Mouse (Mus musculus): ENCODE measurements around the gene Plekha5.
"Not testable (repeated sequence)": the region's sequence is repeated elsewhere in the genome, so short reads cannot be mapped to it uniquely, and the experiment has no call there.

Plekha5 gene

DNA sequence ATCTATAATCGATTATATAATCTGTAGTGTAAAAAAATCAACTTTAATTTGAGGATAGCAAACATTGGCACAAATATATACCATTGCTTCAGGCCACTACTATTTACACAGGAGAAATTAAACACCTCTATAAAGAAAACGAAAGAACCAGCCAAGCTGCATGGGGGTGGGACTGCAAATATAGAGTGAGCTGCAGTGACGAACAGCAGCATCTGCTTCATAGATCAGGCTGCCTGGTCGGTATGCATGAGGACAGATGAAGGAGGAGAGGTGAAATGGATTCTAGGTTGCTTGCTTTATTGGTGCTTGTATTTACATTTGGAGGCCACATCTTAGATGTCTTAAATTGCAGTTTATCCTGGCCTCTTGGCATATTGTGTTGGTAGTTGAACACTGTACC lies 66.4 kb downstream of the Plekha5 start:
- no peak for DNase-seq (ENCODE audit: low read depth, low spot score)

DNA sequence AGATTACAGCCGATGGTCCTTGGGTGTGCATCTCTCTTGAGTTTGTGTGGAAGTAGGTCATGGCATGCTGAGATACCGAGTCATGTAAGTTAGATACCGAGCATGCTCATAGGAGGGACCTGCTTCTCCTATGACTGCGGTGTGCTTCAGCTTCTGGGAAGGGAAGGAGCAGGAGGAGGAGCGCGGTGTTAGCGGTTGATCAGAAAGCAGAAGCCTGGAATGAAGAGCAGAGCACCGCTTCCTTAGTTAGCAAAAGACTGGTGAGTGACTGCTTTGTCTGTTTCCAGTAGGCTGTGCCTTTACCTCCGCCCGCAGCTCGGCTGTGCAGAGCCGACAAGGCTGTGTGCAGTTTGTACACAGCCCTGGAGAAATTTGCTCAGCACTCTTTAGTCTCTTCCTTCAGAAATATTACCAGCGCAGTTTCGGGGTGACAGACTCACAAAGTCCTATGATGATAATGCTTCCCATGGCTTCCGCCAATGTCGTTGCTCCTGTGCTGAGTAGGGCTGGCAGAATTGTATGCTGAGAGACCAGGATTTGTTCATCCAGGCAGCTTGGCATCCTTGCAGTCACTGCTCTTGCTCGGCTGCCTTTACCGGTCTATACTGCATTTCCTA lies 67.2 kb downstream of the Plekha5 start:
- DNase-seq (ENCODE audit: low read depth, low spot score) = no peak

DNA sequence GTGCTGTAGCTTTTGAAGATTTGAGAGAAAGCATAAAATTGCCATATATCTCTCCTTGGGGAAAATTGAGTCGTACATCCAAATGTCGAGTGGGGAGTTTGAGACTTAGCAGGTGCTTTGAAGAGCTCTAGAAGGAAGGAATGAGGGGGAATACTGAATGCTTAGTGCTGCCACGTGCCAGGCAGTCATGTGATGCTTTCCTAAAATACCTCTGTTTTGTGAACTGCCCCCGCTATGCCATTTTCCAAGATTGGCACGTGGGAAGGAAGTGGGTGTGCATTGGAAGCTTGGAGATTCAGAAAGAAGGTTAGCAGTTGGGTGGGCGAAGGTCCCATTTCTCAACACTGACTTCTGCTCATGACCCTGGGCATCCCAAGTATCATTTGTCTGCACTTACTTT lies 68.2 kb downstream of the Plekha5 start:
- no peak for DNase-seq (ENCODE audit: low read depth, low spot score)

DNA sequence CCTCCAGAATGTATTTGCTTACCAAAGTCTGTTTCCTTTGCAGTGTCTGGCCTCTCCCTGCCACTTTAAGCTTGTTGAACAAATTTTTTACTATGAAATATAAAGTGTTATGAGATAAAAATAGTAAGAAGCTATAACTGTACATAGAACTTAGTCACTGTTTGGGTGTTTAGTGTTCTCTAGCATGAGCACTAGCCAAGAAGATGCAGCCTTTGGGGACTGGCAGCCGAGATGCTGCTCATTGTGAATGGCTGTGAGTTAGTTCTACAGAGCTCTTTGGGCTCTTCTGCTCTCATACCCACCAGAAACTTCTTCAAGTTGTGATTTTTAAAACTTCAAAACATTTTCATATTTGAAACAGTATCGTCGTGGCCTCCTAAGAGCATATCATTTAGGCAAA lies 74.2 kb downstream of the Plekha5 start:
- DNase-seq (ENCODE audit: low read depth, low spot score) = no peak

DNA sequence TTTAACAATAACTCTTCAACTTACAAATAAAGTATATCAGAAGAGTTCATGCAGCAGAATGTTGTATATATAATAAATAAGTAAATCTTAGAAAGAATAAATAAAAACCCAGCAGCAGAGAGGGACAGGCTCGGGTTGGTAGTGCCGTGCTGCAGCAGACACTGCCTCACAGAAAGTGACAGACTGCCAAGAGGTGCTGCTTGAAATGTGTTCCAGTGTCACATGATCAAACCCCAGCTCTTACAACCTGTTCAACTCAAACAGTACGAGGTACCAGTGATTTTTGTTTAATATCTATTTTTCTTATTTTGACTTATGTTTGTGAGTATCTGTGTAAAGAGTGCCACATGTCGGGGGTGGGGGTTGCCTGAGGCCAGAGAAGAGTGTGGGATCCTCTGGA lies 75.1 kb downstream of the Plekha5 start:
- DNase-seq (ENCODE audit: low read depth, low spot score) = no peak

DNA sequence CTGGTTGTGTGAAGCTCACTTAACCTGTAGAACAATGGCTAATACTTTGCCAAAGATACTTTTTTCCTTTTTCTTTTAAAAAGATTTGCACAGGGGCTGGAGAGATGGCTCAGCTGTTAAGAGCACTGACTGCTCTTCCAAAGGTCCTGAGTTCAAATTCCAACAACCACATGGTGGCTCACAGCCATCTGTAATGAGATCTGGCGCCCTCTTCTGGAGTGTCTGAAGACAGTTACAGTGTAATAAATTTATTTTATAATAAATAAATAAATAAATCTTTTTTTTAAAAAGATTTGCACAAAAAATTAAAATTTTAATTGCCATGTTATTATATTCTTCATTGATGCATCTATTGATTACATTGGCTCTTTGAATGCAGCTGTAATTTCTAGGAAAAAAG lies 77.0 kb downstream of the Plekha5 start:
- not testable (repeated sequence) for DNase-seq (ENCODE audit: low read depth, low spot score)

DNA sequence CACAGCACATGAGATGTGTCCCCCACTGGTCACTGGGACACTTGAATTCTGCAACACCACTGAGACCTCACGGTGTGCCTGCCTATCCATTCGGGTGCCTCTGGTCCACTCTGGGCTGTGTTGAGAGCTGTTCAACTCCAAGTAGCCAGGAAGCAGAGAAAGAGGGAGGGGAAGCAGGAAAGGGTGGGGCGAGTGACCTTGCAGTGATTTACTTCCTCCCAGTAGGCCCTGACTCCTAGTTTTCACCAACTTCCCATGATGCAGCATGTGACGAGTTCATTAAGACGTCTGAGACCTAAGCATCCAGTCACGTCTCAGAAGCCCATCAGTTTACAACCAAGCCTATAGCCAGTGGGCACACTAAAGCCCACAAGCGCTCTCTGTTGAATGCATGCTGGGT lies 78.0 kb downstream of the Plekha5 start:
- no peak for DNase-seq (ENCODE audit: low read depth, low spot score)

DNA sequence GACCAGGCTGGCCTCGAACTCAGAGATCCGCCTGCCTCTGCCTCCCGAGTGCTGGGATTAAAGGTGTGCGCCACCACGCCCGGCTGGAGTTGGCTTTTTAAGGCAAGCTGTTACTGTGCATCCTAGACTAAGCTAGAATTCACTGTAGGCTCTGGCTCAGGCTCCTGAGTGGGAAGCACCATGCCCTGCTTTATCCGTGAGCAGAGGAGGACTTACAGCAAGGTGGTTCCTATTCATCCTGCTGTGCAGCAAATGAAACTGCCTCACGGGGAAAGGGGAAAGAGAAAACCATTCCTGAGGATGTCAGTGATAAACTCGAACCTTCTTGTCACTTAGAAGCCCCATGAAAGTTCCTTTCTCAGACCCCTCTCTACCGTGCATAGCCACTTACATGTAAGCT lies 80.9 kb downstream of the Plekha5 start:
- no peak for DNase-seq (ENCODE audit: low read depth, low spot score)

DNA sequence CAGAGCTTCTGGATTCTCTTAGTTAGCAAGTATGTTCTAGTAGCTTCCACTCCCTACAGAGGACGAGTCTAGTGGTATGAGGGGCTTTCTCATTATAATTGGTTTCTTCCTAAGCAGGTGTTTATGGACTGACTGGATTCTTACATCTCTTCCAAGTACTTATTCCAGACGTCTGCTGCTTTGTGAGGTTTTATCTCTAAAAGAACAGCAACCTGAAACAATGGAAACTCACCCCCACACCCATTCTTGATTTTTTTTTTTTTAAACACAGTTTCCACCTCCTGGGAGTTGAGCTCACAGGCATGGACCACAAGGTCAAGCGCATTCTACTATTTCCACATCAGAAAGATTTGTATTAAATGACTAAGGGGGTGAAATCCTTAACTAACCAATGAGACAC lies 83.8 kb downstream of the Plekha5 start:
- no peak for DNase-seq (ENCODE audit: low read depth, low spot score)

DNA sequence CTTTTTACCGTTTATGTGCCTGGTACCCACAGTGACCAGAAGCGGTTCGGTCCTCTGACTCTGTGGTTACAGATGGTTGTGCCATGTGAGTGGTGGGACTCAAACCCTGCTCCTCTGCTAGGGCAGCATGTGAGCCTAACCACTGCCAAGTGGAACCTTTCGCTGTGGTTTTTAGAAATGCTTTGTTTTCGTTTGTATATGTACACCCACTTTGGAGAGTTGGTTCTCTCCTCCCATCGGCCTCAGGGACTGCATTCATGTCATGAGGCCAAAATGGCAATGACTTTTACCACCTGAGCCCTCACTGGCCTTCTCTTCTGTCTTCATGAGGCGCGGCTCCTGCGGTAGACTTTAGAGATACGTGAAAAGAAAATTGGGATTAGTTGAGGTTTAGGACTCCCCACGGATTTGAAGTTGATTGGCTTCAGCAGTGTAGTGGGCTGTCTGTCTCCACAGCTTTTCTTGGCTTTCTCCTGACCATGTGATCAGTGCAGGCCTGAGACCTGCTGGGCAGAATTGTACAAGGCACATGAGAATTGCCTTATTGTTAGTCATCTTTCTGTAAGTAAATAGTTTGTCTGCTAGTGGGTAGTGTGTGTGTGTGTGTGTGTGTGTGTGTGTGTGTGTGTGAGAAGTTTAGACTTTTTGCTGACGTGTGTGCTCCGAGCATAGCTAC lies 84.8 kb downstream of the Plekha5 start:
- no peak for DNase-seq (ENCODE audit: low read depth, low spot score)

DNA sequence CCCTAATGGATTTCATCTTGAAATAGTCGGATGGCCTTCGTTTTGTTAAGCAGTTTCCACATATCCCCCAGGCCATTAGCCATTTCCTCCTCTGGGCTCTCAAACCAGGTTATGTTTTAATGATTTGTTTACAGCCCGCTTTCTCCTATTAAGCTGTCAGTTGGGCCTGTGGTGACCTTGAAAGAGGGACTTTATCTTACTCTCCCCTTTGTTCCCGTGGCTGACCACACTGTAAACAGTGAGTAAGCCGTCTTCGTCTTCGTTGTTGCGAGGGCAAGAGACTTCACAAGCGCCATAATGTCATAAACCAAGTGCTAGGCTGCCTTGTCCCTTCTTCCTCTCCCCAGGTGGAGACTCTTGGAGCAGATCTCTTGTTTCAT lies 85.3 kb downstream of the Plekha5 start:
- DNase-seq (ENCODE audit: low read depth, low spot score) = no peak

DNA sequence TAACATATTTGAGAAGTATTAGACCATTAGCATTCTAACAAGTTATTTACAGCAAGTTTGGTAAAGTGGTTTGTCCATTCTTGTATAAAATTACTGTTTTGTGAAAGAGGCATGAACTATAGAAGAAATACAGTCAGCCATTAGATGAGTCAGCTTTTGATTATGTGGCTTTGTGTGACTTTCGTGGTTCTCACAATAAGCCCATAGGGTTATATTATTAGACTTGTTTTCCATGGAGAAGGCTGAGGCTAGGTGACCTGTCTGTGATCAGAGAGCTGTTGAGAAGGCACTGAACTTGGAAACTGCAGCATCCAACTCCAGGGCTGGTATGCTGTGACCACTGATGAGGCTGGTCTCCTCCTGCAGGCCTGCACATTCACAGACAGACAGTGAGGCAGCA lies 88.2 kb downstream of the Plekha5 start:
- DNase-seq (ENCODE audit: low read depth, low spot score) = no peak

DNA sequence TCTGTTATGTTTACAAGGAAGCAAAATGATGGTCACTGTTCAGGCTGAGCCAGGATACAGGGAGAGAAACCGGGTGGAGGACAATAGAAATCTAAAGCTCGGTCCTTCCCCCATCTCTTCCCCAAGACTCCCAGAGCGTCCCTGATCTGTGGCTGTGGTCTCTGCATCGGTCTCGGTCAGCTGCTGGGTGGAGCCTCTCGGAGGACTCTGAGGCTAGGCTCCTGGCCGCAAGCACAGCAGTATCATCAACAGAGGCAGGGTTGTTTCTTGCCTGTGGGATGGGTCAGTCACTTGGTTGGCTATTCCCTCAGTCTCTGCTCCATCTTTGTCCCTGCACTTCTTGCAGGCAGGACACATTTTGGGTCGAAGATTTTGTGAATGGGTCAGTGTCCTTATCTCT lies 88.6 kb downstream of the Plekha5 start:
- no peak for DNase-seq (ENCODE audit: low read depth, low spot score)

DNA sequence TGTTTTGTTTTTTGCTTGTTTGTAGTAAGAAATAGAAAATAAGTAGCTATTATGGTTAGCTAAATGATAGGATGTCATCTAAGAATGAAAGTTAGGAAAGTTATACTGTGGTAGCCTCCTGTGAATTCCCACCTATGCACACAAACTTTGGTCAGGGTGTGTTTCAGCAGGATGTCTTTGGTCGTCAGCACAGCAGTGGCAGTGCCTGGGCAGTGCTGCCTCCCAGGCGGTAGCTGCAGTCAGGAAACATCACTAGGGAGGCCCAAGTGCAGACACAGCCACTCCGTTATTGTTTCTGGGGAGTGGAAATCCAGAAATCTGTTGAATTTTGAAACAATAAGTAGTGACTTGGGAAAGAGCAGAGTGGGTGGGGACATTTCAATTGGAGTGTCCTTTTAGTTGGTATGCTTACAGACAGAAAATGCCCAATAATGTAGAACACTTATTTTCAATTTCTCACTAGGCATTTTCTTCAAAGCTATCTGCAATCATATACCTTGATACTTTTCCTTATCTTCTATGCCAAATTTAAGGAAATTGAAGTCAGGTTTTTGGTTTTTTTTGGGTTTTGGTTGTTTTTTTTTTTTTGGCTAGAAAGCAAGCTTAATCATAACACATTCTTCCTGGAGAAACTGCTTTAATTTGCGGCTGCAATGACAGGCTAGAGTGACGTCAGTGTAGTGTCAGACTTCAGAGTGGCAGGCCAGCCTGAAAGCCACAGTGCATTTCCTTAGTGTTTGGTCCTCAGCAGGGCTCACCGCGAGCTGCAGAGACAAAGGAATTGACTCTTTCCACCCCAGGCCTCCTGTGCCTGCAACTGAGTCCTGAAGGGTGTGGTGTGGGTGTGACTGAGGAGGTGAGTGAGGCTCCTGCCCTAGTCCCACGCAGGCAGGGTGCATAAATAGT lies 90.6 kb downstream of the Plekha5 start:
- no peak for DNase-seq (ENCODE audit: low read depth, low spot score)

DNA sequence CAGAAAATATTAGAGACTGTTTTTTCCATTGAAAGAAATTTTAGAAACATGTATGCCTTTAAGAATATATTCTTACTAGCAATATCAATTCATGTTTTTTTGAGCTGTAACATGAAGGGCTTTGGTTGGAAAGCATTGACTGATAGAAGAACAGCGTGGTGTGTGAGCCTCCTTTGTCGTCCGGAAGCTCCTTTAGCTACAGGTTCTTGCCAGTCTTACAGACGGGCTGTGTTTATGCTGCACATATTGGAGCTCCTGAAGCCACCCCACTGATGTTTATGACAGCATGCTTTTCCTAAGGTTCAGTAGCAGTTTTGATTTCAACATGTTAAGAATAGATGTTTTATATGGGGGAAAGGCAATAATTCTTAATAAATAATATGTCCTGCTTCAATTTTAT lies 91.7 kb downstream of the Plekha5 start:
- no peak for DNase-seq (ENCODE audit: low read depth, low spot score)

DNA sequence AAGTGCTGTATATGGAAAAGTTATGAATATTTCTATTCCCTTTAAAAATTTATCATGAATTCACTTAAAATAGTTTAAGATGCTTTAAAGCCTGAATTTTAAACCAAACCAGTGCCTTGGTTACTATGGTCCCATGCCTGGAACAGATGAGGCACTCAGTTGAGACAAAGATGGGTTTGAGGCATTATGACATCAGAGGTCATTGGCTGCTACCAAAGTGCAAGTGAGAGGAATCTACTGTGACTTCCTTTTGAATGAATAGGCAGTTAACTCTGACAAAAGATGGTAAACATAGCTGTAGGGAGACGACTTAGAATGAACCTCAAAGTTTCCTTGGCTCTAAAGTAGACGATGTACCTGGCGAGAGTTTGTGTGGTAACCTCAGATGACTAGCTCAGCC lies 92.3 kb downstream of the Plekha5 start:
- DNase-seq (ENCODE audit: low read depth, low spot score) = no peak

DNA sequence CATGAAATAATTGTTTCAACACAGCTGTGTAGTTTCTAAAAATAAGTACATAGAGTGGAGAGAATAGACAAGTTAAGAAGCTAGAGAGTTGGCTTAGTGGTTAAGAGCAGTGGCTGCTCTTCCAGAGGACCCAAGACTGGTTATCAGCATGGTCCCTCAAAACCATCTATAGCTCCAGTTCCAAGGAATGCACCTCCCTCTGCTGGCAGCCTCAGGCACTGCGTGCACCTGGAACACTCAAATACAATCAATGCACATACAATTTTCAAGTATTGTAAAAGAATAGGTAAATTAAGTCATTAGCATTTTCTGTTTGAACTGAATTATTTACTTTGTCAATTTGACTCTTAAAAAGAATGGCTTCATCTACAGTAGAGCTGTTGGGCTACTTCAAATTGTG lies 93.3 kb downstream of the Plekha5 start:
- DNase-seq (ENCODE audit: low read depth, low spot score) = no peak

DNA sequence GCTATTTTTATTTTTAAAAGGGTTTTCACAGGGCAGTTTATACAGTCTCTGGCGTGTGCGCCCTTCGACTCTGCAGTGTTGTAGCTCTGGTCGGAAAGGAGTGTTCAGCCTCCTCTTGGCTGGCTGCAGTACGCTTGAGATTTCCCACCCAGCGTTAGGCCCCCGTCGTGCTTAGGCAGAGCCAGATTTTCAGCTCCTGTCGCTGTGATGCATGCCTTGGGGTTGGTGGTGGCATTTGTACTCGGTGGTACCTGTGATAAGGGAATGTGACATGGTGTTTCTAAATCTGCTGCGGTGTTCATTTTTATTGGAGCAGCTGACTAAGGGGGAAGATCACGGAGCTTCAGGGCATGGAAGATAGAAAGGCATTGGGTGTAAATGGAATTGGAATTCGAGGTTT lies 95.2 kb downstream of the Plekha5 start:
- DNase-seq (ENCODE audit: low read depth, low spot score) = no peak

DNA sequence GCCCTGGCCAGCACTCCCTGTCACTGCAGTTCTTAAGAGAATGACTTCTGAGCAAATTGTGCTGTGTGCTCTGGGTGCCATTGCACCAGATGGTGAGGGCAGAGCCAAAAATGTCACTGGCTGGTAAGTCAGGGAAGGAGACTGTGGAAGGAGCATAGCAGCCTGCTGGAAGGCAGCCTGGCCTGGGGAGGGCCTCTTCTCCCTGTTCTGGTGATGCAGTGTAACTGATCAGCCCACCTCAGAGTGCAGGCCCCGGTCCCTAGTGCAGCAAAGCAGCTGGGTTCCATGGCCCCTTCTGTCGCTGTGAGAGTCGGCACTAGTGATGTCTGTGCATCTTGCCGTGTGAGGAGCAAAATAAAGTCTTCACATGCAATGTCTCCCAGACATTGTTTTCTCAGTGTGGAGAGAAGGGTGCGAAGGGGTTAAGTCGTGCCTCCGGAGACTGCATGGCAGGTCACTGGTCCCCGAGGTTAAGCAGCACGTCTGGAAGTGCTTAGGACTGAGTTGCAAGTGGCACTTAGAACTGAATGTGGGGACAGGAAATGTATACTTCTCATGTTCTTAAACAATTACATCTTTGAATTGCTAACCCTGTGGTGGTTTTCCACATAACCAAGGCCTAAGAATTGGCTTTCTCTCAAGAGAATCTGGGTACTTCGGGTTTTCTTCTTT lies 95.8 kb downstream of the Plekha5 start:
- no peak for DNase-seq (ENCODE audit: low read depth, low spot score)

DNA sequence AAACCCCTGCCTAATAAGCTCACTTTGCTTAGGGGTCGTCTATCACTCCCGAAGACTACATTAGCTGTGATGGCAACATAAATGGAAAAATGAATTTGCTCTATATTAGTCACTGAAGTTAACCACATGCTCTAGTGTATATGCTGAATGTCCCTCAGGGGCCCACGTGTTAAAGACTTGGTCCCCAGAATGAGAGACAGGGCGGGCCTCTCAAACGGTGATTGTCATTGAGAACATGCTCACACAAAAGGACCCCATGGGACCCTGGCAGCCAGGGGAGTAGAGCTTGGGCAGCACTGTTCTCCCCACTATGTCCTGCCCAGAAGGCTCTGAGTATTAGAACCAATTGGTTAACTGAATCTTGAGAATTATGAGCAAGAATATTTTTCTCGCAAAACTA lies 97.1 kb downstream of the Plekha5 start:
- DNase-seq (ENCODE audit: low read depth, low spot score) = no peak

DNA sequence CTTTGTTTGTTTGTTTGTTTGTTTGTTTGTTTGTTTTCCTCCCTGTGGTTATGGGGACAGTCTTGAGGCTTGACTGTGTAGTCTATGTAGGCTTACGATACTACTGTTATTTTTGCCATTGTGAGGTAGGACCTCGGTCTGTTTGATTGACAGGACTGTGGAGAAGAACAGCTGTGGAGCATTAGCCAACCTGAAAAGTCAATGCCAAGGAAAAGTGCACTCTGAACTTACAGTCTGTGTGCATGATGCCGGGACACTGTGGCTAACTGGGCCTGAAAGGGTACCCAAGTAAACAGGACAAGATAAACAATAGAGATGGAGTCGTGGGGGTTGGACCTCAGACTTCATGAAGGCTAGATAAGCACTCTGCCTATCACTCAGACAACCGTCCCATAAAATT lies 98.0 kb downstream of the Plekha5 start:
- DNase-seq (ENCODE audit: low read depth, low spot score) = no peak

DNA sequence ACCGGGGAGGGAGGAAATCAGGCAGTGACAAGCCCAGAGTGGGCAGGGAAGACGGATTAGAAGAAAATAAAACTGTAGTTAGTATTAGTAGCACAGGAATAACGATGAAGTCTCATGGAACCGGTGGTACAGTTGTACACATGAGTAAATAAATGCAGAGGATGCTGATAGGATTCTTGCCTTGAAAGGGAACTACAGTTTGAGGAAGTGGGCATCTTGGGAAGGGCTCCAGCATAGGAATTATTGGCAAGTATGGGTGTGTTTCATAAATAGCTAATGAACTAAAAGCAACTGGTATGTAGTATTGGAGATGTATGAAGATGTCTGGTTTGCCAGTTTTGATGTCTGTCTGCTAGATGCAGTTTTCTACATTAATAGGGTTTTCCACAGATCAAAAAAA lies 99.7 kb downstream of the Plekha5 start:
- DNase-seq (ENCODE audit: low read depth, low spot score) = no peak
